Mouse (Mus musculus): ENCODE measurements around the gene Mpc1.
"Not testable (repeated sequence)": the region's sequence is repeated elsewhere in the genome, so short reads cannot be mapped to it uniquely, and the experiment has no call there.

DNA sequence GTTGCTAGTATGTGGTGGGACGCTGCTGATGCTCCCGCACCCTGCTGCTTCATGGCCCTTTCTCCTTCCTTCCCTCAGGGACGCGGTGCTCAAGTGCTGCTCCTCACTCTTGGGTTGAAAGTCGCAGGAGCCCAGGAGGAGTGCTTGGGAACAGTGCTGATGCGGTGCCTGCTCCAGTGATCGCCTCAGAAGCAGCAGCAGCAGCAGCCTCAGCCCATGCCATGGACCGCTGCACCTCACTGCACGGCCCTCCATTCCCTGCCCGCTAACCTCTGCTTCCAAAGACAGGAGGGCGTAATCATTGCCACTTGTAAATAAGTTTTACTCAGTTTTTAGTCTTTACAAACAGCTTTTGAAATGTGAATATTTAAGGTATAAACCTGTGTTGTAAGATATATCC lies 44.2 kb downstream of the Mpc1 start:
- not testable (repeated sequence) for TF ChIP-seq CTCF (IDR thresholded peaks at IDR 0.05; ENCODE audit: low read depth, low read length); POLR2A (IDR thresholded peaks at IDR 0.05; ENCODE audit: extremely low read depth, insufficient read depth, low read length)

Data from liver, adult 2 months (tissue).